Mouse (Mus musculus): ENCODE measurements around the gene Ly6g5c. TPM values are rescaled to one million over a fixed set of nuclear protein-coding genes. Genes with fewer than 3 reads are reported as not detected.

Gene Ly6g5c
- total RNA-seq (2021) = not detected
- long read RNA-seq, experiment 1 = 0 reads
- long read RNA-seq, experiment 2 = 0 reads

- no peak for DNase-seq (ENCODE audit: low spot score in 2 of 2)
Measured at GRCm38 (mm10) chr17:35108097-35108496, at the start of gene Ly6g5c. TSS of gene Ly6g5c (plus strand) at chr17:35108279.

DNA sequence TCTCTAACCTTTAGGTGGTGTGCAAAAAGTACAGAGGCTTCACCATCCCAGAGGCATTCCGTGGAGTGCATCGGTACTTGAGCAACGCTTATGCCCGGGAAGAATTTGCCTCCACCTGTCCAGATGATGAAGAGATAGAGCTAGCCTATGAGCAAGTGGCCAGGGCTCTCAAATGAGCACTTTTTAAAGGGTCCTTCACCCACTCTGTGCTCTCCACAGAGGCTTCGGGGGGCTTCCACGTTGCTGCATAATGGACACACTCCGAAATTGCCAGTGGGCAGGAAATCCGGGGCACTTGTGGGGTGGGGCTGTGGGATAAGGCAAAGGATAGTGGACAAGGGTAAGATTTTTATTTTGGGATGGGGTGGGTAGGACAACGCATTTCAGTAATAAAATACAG, 49.8 kb upstream of the Ly6g5c start:
- no peak for DNase-seq (ENCODE audit: low spot score in 2 of 2)

GRCm38 (mm10) chr17:35058911-35059892, 48.9 kb upstream of the Ly6g5c start, which contains the start of gene Ddah2:
TSS of gene Ddah2 (plus strand) at chr17:35059035.
- DNase-seq (ENCODE audit: low spot score in 2 of 2) = peak; percentile 79 to 85

DNA sequence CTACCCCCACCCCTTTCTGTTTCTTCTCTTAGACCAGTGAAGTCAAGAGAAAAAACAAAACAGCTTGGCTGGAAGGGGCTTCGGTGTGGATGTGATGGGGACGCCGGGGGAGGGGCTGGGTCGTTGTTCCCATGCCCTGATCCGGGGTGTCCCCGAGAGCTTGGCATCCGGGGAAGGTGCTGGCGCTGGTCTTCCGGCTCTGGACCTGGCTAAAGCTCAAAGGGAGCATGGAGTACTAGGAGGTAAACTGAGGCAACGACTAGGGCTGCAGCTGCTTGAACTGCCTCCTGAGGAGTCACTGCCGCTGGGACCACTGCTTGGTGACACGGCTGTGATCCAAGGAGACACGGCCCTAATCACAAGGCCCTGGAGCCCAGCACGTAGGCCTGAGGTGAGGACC, 48.0 kb upstream of the Ly6g5c start:
- no peak for DNase-seq (ENCODE audit: low spot score in 2 of 2)

DNA sequence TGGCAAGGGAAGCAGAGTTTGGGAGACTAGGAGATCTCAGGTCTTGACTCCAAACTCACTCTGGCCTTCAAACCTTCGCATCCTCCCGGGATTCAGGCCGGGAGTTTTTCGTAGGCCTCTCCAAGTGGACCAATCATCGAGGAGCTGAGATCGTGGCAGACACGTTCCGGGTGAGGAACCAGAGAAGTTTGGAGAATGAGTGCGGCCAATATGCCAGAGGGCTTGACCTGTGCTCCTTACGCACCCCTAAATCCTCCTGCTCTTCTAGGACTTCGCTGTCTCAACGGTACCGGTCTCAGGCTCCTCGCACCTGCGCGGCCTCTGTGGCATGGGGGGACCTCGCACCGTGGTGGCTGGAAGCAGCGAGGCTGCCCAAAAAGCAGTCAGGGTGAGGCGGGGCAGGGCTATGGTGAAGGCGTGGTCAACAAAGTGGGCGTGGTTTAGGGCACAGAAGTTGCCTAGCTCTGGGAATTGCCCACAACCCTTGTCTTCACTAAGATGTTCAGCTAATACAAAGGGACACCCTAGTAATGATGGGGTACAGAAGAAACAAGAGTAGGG, 47.3 kb upstream of the Ly6g5c start:
- no peak for DNase-seq (ENCODE audit: low spot score in 2 of 2)

GRCm38 (mm10) chr17:35061299-35061698, 46.8 kb upstream of the Ly6g5c start:
- no peak for DNase-seq (ENCODE audit: low spot score in 2 of 2)

DNA sequence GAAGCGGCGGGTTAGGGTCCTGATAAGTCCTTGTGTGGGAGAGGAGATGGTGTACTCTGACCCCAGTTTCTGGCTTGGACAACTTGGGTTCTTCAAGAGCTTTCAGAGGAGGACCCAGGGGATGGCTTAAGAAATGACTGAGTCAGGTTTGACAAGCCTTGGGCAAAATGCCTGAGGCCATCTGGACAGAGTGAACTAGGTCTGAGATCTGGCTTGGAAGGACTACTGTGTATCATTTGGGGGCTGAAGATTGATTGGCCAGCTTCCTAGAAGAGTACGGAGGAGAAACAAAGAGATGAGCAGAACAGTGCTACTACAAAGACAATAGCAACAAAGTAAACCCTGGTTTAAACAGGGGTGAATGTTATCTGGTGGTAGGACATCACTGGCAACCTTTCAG, 44.6 kb upstream of the Ly6g5c start:
- DNase-seq (ENCODE audit: low spot score in 2 of 2) = no peak

DNA sequence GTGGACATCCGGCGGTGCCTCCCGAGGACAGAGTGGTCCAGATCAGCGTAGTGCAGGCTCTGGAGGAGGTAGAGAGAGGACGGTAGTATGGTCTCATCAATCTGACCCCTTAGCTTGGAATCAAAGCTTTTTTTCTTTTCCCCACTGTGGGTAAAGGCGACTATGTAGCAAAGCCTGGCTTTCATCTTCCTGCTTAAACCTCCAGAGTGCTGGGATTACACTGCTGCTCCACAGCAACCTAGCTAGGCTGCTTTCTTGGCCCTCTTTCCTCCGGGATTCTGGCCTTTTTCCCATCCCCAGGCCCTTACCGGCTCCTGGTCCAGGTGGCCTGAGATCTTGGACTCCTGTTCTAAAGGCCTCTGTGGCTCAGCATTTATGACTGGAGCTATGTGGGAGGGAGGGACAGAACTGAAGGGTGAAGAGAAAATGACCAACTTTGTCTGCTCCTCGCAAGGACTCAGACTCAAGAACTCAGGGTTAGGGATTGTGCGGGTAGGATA, 43.7 kb upstream of the Ly6g5c start:
- no peak for DNase-seq (ENCODE audit: low spot score in 2 of 2)

- no peak for DNase-seq (ENCODE audit: low spot score in 2 of 2)
Measured at GRCm38 (mm10) chr17:35064951-35065947, 42.8 kb upstream of the Ly6g5c start, which contains the start of gene Ly6g6c. TSS of gene Ly6g6c (plus strand) at chr17:35065388.

DNA sequence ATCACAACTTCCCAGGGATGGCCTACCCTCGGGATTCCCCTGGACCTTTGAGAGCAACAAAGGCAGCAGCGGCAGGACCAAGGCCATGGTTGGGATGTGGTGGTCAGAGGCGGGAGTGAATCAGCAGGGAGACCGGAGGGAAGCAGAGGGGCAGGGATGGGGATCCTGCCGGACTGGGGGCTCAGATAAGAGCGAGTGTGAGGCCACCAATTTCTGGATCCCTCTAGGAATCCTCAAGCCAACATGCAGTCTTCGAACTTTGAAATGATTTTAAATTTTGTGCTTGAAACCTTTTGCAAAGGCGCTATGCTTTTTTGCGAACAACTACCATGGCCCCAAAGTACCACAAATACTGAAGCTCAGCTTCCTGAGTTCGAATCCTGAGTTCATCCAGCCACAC, 42.0 kb upstream of the Ly6g5c start, which contains the start of gene Mpig6b:
Mpig6b (minus strand) TSS at position 101 of the 400 bp plus-strand sequence.
- DNase-seq (ENCODE audit: low spot score in 2 of 2) = no peak

DNA sequence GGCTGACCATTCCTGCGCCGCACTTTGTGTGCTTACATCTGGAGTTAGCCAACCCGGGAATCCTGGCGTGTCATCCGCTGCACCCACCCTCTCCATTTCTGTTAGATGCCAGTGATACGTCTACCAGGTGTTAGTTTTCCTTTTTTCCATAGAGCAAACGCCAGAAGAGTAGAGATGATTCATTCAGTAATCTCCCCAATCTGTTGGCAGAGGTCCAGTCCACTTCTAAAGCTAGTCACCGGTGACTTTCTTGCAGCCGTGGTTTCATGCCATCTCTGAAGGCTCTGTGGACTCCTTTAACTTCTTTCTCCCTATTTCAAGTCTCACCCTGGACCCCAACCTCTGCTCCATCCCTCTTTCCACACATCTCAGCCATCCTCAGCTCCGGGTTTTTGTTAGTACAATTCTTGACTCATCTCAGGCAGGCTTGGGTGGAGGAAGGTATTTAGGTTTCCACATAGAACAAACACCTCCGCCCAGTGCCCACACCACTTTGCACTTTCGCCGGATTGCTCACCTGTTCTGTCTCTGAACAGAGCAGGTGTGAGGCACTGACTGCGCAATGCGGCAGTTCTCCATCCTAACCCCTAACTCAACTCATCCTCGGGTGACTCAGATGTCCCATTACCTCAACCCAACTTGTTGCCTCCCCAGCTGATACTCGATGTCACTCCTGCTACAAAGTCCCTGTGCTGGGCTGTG, 39.7 kb upstream of the Ly6g5c start:
- no peak for DNase-seq (ENCODE audit: low spot score in 2 of 2)

DNA sequence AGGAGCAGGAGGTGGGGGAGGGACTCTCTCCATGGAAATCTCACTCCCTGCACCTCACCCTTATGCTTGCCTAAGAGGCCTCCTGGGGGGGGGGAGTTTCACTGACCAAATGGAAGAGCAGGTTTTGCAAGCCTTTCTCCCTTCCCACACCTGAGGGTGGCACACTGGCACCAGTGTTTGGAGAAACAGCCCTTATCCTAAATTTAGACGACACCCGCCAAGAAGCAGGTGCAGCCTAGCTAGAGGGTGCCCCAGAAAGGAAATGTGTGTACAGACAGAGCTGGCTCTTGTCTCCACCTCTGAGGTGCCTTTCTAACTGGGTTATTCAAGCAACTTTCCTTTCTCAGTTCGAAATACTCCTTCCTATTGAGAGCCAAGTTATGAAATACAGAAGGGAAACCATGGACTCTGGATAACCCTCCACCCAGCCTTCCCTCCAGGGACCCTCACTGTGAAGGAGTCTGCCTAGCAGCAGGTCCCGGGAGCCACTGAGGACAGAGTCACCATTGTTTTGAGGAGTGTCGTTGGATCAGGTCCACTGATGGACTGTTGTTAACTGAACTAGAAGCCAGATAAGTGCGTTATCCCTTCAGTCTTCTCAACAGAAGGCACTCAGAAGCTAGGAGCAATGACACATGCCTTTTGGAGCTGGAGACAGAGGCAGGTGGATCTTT, 37.4 kb upstream of the Ly6g5c start:
- DNase-seq (ENCODE audit: low spot score in 2 of 2) = no peak

DNA sequence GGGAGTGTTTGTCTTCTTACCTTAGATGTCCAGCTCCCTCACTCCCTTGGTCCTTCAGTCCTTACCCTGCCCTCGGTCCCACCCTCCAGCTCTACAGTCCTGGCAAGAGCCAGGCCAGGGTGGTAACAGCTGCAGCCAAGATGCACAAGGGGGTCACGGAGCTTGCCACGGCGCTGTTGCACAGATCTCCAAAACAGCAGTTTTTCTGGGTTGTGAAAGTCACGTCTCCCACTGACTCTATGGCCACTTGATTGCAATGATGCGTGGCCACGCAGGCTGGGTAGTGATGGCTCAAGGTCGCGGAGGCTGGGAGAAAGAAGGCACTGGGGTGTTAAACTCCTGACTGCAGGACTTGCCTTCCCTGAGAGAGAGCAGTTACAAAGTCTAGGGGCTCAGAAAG, 36.6 kb upstream of the Ly6g5c start:
- no peak for DNase-seq (ENCODE audit: low spot score in 2 of 2)

- DNase-seq (ENCODE audit: low spot score in 2 of 2) = no peak
Measured at GRCm38 (mm10) chr17:35074097-35074496, 34.0 kb upstream of the Ly6g5c start.

DNA sequence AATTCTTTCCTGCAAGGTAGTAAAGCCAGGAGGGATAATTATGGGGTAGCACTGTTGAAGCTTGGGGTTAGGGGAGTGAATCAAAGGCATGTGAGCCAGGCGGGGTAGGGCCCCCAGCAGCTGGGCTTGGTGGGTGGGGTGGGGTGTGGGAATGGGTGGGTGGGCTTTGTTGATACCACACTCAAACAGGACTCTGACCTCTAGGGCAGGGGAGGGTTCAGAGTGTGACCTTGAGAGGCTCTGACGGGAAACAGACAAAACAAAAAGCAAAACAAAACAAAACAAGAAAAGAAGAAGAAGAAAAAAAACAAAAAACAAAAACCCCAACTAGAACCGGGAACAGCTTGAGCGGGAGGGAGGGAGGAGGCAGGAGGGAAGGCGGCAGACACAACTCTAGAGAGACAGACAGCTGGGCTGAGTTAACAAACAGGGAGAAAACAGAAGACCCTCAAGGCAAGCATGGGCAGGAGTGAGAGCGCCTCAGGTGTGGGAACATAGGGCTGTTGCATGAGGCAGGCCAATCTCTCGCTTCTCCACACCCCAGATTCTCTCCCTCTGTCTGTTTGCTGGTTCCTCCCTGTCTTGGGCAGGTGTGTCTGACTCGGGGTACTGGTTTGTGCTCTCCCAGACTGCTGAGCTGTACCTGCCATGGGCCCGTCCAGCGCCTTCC, 31.4 kb upstream of the Ly6g5c start, which contains the start of gene Ly6g6e:
Ly6g6e (plus strand) TSS at position 396 of the 670 bp plus-strand sequence.
- no peak for DNase-seq (ENCODE audit: low spot score in 2 of 2)

DNA sequence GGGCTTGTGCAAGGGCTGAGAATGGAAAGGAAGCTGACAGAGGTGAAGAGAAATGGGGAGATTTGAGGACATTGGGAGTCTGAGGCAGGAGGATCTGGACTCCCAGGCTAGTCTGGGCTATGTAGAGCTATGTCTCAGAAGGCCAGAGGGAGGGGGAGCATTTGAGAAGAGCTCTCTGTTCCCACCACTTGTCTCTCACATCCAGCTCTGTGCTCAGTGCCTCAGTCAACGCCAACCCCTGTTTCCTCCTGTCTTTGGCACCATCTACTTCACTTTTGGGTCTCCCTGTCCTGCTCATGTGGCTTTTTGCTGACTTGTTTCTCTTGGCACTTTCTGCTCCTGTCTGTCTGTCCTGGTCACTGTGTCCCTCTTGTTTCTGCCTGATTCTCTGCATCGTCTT, 30.8 kb upstream of the Ly6g5c start:
- DNase-seq (ENCODE audit: low spot score in 2 of 2) = no peak

GRCm38 (mm10) chr17:35077786-35078233, 30.3 kb upstream of the Ly6g5c start, which contains the start of gene Ly6g6d:
TSS of gene Ly6g6d (minus strand) at chr17:35078065.
- no peak for DNase-seq (ENCODE audit: low spot score in 2 of 2)

DNA sequence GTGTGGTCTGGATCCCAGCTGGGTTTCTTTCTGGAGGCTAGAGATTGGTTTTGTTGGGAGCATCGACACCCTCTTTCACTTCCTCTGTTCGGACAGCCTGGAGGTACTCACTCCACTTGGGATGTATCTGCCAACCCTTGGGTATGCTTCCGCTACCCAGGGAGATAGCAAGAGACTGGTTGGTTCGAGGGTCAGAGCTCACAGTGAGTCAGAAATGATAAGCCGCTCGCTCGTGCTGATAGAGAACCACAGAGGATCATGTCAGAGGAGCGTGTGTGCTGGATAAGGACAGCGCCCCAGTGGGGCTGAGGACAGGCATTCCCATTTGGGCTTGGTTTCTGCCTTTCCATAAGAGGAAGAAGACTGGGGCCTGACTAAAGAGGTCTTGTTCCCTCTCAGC, 28.3 kb upstream of the Ly6g5c start:
- DNase-seq (ENCODE audit: low spot score in 2 of 2) = no peak

DNA sequence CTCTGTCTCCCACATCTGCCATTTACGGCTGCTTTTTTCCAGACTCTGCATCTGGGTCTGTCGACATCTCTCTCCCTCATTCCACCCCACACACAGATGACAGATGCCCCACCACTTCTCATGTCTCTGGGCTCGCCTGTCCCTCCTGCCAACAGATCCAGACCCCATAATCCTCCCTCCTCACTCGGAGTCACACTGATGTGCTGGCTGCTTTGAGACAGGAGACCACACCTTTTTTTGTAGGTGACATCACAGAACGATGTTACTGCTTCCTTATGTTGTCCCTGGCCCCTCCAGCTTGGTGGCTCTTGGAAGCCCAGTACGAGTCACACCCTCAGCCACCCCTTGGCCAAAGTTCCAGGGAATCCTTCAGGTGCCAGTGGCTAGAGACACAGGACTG, 27.8 kb upstream of the Ly6g5c start:
- no peak for DNase-seq (ENCODE audit: low spot score in 2 of 2)

Measured in layer of hippocampus, postnatal 14 days (tissue).